Mouse (Mus musculus) A20 (cell line): Measurements from ENCODE around the gene Ankrd11.
A peak's percentile ranks its signal among the peaks of the same experiment; 100 is the strongest.

ENCODE experiments used
- DNase-seq: peaks from one replicate; pipeline ENCODE4 v3.0.0-alpha.2; 2011; ENCODE audit warnings: low read depth, low spot score

The Ankrd11 gene

GRCm38 (mm10) chr8:122851692-122852545, 190.2 kb downstream of the Ankrd11 start:
- no peak for DNase-seq

DNA sequence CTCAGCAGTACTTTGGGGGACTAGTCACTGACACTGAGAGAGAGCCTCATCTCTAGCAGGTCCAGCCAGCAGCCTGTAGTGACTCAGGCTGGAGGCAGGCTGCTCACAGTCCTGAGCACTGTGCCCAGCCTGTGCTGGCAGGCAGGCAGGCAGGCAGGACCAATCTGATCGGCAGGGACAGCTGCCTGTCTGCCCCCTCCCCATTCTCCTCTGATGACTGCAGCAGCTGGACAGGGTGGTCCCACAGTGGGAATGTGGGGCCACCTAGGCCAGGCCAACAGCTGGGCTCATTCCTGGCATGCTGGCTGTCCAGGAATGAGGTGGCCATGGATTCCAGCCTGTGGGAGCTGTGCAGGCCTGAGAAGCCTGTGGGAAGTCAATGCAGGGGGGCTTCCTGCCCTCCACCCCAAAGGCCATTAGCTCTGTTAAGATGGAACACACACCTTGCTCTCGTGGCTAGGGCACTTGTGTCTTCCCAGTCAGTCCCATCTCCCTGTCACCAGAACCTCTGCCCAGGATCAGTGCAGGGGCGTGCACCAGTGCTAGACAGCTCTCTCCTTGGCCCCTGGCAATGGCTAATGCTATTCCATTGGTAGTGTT, 191.3 kb downstream of the Ankrd11 start:
- no peak for DNase-seq

- DNase-seq, result no peak
These were observed 192.7 kb downstream of the Ankrd11 start for GRCm38 (mm10) chr8:122849152-122849910.

GRCm38 (mm10) chr8:122847829-122848561, 194.1 kb downstream of the Ankrd11 start, which contains the start of gene Cdh15:
TSS of gene Cdh15 (plus strand) at chr8:122847966.
- DNase-seq, result peak; percentile 82

- no peak for DNase-seq
These were observed 196.4 kb downstream of the Ankrd11 start for GRCm38 (mm10) chr8:122845662-122846061.

DNA sequence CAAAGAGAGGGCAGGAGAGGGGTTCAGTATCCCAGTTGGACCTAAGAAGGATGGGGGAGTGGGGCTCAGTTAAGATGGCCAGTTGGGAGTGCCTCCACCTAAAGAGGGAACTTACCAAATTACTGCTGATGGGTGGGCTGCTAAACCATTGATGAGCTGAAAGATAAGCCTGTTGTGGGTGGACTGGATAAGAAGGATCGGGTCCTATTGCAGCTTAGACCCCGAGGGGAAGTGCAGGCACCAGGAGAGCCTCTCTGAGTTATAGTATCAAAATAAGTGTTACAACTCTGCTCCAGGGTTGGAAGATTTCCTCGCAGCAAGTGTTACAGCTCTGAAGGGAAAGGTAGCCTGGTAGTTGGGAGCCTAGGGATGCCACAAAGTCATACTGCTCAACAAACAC, 197.9 kb downstream of the Ankrd11 start:
- no peak for DNase-seq

- DNase-seq, result no peak
These were observed 205.4 kb downstream of the Ankrd11 start for GRCm38 (mm10) chr8:122836696-122837095.

GRCm38 (mm10) chr8:122836199-122836598, 205.9 kb downstream of the Ankrd11 start:
- DNase-seq, result no peak

- peak; percentile 84 for DNase-seq
These were observed 207.1 kb downstream of the Ankrd11 start for GRCm38 (mm10) chr8:122834971-122835370.

- no peak for DNase-seq
These were observed 207.7 kb downstream of the Ankrd11 start for GRCm38 (mm10) chr8:122834416-122834815.
